Mouse (Mus musculus): ENCODE measurements around the gene Trmt1.

GRCm38 (mm10) chr8:84722530-84722849 is 36.4 kb downstream of the Trmt1 start:
- TF ChIP-seq CTCF (IDR thresholded peaks at IDR 0.05; ENCODE audit: insufficient read depth, low read length), result no peak
- no peak for TF ChIP-seq POLR2A (IDR thresholded peaks at IDR 0.05; ENCODE audit: borderline replicate concordance, extremely low read depth, low read depth, low read length)

Measured in lung, adult 2 months (tissue).